Mouse (Mus musculus) erythroid progenitor cell, adult 5-6 weeks (primary cell): Measurements from ENCODE around the gene Ptger1. TPM values are rescaled to one million over a fixed set of nuclear protein-coding genes. Genes with fewer than 3 reads are reported as not detected.

Experiments used
- ATAC-seq: replicated peaks from 2 replicates; pipeline ENCODE4 v1.8.0; 2016; ENCODE audit warnings: moderate number of reproducible peaks, mild to moderate bottlenecking, moderate TSS enrichment, inconsistent platforms; ENCODE audit not compliant: poor library complexity, low FRiP score, severe bottlenecking
- total RNA-seq, 2 experiments: library from RNA; stranded (forward) in 1 of 2; stranded (reverse) in 1 of 2; fragments of 150-400 nt in 1 of 2; fragments of 186-747, 209-891 nt in 1 of 2; gene quantifications; 2 replicates each; pipeline versions ENCODE4 v1.2.3 to v1.2.4; 2015 to 2017; ENCODE audit warnings: low replicate concordance in 2 of 2

The Ptger1 gene
- total RNA-seq, 2 experiments from 2014 or later = not detected

DNA sequence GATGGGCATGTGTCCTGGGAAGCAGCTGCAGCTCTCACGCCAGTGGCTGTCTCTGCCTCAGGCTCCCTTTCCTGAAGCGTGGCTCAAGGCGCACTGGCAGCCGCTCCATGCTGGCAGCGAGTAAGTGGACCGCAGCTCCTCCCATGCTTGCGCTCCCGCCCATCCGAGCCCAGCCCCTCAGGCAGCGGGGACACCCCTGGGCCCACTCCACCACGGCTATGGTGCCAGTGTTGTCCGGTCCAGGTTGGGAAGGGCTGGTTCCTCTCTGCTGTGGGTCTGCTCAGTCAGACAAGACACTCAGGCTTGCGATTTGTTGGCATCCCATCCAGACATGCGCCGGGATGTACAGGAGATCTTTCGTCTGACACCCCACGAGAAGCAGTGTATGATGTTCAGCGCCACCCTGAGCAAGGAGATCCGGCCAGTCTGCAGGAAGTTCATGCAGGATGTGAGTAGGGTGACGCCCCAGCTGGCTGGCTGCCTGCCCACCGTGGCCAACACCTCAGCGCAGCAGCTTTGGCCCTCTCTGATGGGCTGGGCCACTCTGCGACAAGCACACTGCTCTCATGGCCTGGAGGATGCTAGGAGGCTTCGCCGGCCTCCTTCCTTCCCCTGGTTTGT lies 55.0 kb downstream of the Ptger1 start:
- ATAC-seq = no peak

Other genes starting within 250 kb of the Ptger1 start
- 136 and 184 TPM in 2 replicates for gene Scoc, start 208.3 kb upstream of the Ptger1 start, total RNA-seq (2015; ENCODE audit: low replicate concordance)
- 126 and 141 TPM in 2 replicates for gene Scoc, start 208.3 kb upstream of the Ptger1 start, total RNA-seq (2017; ENCODE audit: low replicate concordance)
- not detected in 2 replicates for gene Olfr370, start 130.9 kb upstream of the Ptger1 start, total RNA-seq (2015; ENCODE audit: low replicate concordance)
- gene Olfr370, start 130.9 kb upstream of the Ptger1 start, total RNA-seq (2017; ENCODE audit: low replicate concordance) = not detected in 2 replicates
- gene Ndufb7, start 100.0 kb upstream of the Ptger1 start, total RNA-seq (2015; ENCODE audit: low replicate concordance) = 90.1 and 119 TPM in 2 replicates
- gene Ndufb7, start 100.0 kb upstream of the Ptger1 start, total RNA-seq (2017; ENCODE audit: low replicate concordance) = 75.9 and 125 TPM in 2 replicates
- 292 and 301 TPM in 2 replicates for gene Tecr, start 58.7 kb upstream of the Ptger1 start, total RNA-seq (2015; ENCODE audit: low replicate concordance)
- 92.2 and 190 TPM in 2 replicates for gene Tecr, start 58.7 kb upstream of the Ptger1 start, total RNA-seq (2017; ENCODE audit: low replicate concordance)
- gene Dnajb1, start 58.5 kb upstream of the Ptger1 start, total RNA-seq (2015; ENCODE audit: low replicate concordance) = 56.2 and 59.5 TPM in 2 replicates
- 58.9 and 62.4 TPM in 2 replicates for gene Dnajb1, start 58.5 kb upstream of the Ptger1 start, total RNA-seq (2017; ENCODE audit: low replicate concordance)
- 2.9 and 5.9 TPM in 2 replicates for gene Gipc1, start 14.0 kb upstream of the Ptger1 start, total RNA-seq (2015; ENCODE audit: low replicate concordance)
- gene Gipc1, start 14.0 kb upstream of the Ptger1 start, total RNA-seq (2017; ENCODE audit: low replicate concordance) = 9.3 and 12.5 TPM in 2 replicates
- 12.6 and 25.9 TPM in 2 replicates for gene Pkn1, start 32.5 kb downstream of the Ptger1 start, total RNA-seq (2015; ENCODE audit: low replicate concordance)
- 9.2 and 11.0 TPM in 2 replicates for gene Pkn1, start 32.5 kb downstream of the Ptger1 start, total RNA-seq (2017; ENCODE audit: low replicate concordance)
- 86.5 and 90.1 TPM in 2 replicates for gene Ddx39, start 48.5 kb downstream of the Ptger1 start, total RNA-seq (2015; ENCODE audit: low replicate concordance)
- gene Ddx39, start 48.5 kb downstream of the Ptger1 start, total RNA-seq (2017; ENCODE audit: low replicate concordance) = 47.4 and 93.2 TPM in 2 replicates
- gene Adgre5, start 74.6 kb downstream of the Ptger1 start, total RNA-seq (2015; ENCODE audit: low replicate concordance) = 34.8 and 54.8 TPM in 2 replicates
- 28.8 and 29.0 TPM in 2 replicates for gene Adgre5, start 74.6 kb downstream of the Ptger1 start, total RNA-seq (2017; ENCODE audit: low replicate concordance)
- 0.84 and 7.6 TPM in 2 replicates for gene Adgrl1, start 233.4 kb downstream of the Ptger1 start, total RNA-seq (2015; ENCODE audit: low replicate concordance)
- gene Adgrl1, start 233.4 kb downstream of the Ptger1 start, total RNA-seq (2017; ENCODE audit: low replicate concordance) = 0.26 and 0.30 TPM in 2 replicates